Mouse (Mus musculus) bone marrow macrophage, adult 2 months (primary cell): ENCODE results near the gene Slu7.

ENCODE experiments used
- CTCF ChIP-seq: IDR thresholded peaks from 2 replicates; pipeline ENCODE4 v1.5.1; 2012; ENCODE audit warnings: low read depth, mild to moderate bottlenecking, low read length, moderate library complexity
- POLR2A ChIP-seq: IDR thresholded peaks from 2 replicates; pipeline ENCODE4 v1.6.1; 2012; ENCODE audit warnings: mild to moderate bottlenecking, low read depth, low read length, borderline replicate concordance

- 0 out of 2 replicates have a peak, but pooled peaks have one; percentile 16 for TF ChIP-seq CTCF
- TF ChIP-seq POLR2A: no peak
Observed at GRCm38 (mm10) chr11:43412771-43413451, 20.6 kb upstream of the Slu7 start.
